Mouse (Mus musculus) brain, adult 2 months (tissue): ENCODE measurements at regions not wholly inside any gene's neighbourhood (a gene's known extent, or its start where the extent isn't known, plus 50 kb on each side); places are given as distances from the start of the nearest gene placed in this dataset.

Experiments used
- DNase-seq: peaks from one replicate; pipeline ENCODE4 v3.0.0; 2011; ENCODE audit warnings: low read depth, low spot score

DNA sequence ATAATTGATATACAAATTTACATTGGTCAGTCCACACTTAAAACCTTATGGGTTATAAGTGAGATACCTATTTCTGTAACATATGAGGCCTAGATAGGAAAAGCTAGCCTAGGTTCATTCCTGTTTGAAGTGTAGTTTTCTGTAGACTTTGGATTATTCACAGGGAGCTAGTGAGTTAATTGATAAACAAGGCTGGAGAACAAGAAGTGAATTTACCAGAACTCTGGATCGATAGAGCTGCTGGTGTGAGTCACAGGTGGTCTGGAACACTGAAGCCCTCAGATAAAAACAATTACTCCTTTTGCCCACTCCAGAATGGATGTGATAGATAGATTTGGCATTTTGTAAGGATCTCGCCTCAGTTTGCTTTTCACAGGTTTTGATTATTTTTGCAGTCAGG lies 62.0 kb upstream of the Rtl1 start:
- no peak for DNase-seq

DNA sequence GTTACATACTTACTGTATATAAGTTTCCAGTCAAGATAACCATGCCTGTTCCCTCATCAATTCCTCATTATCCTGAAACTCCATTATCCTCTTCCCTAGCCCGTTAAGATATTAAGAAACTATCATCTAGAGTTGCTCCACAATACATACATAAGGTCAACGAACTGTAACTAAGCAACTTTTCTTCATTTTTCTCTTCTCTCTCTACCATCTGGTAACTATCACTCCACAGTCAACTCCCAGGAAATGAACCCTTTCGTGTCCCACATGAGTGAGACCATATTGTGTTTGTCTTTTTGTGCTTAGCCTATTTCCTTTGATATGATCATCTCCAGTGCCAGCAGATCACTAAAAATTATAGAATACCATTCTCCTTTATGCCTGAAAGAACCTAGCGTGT lies 74.6 kb upstream of the Rtl1 start:
- DNase-seq = no peak

DNA sequence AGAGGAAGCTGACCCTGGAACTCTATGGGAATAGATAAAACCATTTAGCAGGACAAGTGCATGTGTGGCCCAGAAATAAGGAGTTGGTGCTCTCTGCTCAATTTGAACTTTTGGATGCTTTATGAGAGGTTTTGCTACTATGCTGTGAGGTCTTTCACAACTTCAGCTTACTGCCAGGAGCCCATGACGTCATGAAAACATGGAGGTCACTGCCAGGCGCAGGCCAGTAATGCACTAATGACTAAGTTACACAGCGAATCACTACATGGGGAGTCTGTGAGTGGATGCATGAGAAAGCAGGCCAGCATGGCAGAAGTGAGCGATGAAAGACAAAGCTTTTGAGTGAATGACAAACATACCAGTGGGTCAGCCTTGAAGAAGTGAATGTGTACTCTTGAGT lies 93.9 kb upstream of the Rtl1 start:
- DNase-seq = no peak

DNA sequence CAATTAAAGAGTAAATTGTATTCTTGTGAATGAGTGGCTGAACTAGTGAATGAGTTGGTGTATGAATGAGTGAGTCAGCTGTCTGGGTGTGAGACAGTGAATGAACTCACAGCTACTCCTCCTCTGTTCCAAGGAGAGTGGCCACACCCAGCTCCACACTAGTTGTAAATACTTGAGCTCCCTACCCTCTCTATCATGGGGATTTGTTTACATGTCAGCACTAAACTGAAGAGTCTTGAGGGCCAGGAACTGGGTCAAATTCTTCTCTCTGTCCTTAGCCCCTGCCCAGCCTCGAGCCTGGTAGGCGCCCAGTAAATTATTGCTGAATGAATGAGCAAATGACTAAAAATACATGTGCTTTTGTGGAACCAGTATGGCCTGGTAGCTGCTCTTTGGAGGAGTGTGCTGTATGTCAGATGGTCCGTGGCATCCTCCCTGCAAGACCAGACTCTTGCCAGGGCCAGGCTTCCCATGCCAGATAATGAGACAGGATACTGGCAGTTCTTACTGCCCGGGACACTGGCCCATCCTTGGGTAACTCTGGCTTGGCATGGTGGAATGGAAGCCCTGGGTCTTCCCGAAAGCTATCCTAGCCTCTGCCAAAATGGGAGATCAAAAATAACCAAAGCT lies 94.8 kb upstream of the Rtl1 start:
- peak; percentile 93 for DNase-seq

DNA sequence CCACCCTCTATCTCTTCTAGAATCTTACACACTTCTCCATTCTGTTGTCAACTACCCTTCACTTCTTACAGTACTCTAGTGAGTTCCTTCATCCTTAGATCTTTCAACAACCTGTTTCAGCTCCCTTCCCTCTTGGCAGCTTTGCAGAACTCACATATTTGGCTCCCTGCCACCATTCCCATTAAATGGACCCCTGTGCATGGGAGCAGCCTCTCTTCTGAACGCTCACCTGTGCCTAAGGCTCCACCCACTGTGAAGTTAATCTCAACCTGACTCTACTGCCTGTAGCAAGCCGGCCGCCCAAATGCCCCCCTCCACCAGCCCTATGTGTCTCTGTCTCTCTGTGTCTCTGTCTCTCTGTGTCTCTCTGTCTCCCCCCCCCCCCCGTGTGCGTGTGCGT lies 106.7 kb upstream of the Rtl1 start:
- DNase-seq = no peak

DNA sequence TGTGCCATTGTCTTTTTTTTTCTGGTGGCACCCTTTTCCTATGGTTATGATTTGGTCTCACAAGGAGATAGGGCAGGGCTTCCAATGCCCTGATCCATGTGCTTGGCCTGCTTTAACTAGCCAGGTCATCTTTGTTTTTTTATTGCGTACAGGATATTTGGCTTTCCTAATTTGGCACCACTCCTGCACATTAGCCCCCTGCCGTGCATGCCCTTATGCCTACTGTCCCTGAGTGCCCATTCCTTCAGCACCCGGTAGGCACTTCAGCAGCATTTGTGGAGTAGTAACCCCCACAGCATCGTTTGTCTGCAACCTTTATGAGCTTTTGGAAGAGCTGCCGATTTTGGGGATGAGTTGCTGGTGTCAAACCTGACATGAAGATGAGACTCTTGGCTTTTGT lies 109.5 kb upstream of the Rtl1 start:
- DNase-seq = peak; percentile 58

DNA sequence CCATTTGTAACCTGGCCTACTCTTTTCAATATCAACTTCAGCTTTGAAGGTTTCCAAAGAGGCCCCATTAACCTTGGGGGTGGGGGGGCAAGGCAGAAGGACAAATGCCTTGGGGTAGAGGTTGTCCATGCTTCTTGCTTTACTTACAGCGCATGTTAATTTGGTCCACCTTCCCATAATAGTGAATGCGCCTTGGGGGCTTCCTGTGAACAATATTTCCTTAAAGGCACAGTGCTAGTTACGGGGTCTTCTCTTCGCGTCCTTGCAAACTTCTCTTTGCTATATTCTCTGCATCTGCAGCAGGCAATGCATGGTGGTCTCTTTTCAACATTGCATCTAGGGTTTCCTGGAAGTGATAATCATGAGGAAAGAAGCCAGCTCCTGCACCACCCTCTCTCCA lies 111.3 kb upstream of the Rtl1 start:
- DNase-seq = no peak

DNA sequence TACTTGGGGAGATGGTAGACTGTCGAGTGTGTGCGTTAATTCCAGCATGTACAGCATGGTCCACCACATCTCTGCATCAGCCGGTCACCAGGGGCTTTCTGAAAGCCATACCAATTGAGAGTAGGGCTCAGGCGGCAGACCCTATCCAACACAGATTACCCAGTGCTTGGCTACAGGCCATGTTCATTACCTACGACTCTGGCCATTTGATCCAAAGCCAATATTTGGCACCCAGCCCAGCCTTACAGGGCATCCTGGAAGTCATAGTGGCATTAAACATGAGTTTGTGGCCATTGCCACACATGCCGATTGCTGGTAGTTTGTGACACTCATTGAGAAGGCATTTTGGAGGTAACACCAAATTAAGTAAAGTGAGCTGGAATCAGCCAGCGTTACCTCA lies 111.8 kb upstream of the Rtl1 start:
- no peak for DNase-seq

DNA sequence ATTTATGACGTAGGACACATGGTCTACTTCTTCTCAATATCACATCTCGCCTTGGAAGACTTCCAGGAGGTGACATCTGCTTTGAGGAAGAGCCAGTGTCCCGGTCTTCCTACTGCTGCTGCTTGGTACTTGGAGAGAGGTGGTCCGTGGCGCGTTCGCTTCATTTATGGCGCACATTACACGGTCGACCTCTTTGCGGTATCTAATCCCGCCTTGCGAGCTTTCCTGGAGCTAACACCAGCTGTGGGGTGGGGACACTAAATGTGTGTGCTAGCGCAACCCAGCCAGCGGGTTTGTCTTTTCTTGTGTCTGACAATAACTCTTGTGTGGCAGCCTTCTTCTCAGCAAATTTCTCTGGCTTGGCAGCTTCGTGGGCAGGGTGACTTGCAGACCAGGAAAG lies 112.3 kb upstream of the Rtl1 start:
- DNase-seq = peak; percentile 39

DNA sequence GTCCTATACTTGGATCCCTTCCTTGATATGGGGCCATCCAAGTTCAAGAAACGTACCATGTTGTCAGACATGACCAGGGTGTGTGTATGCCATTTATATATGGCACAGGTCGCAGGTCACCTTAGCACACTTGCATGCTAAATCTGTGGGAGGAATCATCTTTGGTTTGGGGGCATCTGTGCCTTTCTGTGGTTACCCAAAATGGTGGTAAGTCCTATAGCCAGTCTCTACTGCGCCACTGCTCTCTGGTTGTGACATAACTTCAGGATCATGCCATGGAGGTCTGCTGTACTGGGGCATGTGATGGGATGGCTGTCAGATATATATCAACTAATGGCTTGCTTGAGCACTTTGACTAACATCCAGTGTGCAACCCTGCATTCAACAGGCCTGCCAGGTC lies 112.9 kb upstream of the Rtl1 start:
- no peak for DNase-seq

DNA sequence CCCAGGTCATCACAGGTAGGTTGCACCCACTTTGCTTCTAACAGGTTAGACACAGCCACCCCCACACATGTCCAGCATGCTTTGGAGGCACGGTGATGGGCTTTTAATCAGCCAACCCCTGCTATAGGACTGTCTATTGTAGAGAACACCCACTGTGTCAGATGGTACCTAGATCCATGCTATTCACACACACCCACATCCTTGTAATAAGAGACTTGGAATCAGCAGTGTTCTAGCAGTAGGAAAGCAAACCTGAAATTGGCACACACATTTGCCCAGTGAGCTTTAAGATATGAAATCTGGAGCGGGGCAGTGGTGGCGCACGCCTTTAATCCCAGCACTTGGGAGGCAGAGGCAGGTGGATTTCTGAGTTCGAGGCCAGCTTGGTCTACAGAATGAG lies 113.9 kb upstream of the Rtl1 start:
- peak; percentile 59 for DNase-seq

DNA sequence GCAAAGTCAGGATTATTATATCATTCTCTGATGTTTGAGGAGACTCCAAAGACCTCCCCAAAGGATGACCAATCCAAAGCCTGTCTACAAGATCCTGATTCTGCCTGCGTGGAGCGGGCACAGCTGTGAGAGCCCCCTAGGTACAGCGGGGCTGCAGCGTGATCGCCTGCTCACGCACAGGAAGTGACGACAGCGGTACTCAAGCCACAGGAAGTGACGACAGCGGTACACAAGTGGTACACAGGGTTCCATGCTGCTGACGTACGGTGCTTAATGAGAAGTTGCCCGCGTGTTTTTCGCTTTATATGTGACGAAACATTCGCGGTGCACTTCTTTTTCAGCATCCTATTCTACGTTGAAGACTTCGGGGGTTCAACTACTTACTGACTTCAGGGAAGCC lies 116.9 kb upstream of the Rtl1 start:
- DNase-seq = no peak

DNA sequence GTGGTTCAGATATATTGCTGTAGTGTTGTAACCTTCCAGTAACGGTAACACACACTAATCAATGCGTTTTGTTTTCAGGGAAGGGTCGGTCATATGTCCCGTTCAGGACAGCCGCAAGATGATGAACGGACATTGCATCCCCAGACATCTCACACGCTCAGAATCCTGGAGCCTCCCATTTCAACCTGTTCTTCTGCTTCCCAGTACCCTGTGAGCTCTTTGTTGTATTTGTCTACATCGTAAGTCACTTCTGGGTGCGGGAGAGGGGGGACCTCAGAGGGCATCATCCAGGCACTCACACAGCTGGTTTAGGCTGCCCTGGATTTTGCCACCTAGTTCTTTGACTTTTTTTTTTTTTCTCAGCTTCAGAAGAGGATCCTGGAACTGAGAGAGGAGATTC lies 117.9 kb upstream of the Rtl1 start:
- DNase-seq = no peak

DNA sequence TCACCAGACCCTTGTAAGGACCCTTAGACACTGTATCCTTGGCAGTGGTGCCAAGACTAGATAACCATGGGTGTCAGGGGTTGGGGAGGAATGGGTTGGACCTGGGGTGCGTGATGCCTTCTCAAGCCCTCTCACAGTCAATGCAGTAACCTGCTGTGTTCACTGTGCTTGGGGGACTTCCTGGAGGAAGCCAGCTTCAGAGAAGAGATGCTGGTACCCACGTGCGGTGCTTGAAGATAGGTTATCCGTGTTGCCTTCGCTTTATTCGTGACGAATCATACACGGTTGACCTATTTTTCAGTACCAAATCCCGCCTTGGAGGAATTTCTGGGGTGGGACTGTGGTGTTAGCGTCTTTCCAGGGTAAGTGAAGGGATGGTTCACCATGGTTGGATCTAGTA lies 138.1 kb upstream of the Rtl1 start:
- DNase-seq = no peak

DNA sequence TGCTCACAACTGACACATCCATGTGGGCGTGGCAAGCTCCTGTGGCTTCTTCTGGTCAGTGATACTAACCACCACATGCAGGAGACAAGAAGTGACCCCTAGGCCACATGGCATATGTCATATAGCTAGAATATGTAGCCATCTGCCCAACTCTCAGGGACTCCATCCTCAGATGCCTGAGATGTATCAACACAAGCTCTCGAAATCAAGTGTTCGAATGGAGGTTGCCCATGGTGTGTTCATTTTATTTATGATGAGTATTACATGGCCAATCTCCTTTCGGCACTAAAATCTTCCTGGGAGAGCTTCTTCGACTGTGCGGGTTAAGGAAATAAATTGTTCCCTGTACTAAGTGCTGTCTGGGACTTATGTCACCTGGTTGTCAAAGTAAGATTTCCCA lies 138.8 kb upstream of the Rtl1 start:
- no peak for DNase-seq

DNA sequence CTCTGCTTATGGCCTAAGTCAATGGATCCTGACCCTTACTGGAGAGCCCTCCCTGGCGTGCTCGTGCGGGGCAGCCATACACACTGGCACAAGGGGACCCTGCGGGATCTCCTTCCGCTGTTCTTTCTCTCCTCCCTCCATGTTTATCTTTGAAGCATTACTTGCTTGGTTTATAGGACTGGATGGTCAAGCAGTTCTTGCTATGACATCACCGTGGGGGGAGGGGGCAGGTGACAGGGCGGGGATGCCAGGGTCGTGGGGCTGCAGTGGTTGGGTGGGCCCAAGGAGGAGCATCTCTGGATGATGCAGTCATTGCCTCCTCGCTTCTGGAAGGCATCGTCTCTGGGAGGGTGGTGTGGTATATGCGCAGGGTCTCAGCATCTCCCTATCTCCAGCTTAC lies 142.4 kb upstream of the Rtl1 start:
- peak; percentile 1 for DNase-seq

DNA sequence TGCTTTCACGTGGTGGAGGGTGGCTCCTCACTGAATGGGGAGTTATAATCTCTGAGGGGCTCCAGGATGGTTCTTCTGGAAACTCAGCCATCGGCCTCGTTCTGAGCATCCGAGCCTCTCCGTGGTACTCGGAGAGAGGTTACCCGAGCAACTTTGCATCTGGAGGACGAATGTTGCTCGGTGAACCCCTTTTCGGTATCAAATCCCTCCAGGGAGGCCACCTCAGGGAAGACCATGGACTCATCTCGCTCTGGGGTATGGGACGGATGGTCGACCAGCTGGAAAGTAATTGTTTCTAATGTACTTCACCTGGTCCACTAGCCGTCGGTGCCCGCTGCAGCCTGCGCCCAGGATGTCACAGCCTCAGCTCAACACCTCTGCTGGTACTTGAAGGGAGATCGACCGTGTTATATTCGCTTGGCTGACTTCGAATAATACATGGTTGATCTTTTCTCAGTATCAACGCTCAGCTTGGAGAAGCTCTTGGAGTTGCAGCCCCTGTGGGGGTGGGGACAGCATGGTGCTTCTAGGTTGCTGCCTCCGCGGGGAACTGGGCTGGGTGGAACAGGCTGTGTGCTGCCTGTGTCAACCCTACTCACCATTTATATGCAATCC lies 143.0 kb upstream of the Rtl1 start:
- DNase-seq = no peak

DNA sequence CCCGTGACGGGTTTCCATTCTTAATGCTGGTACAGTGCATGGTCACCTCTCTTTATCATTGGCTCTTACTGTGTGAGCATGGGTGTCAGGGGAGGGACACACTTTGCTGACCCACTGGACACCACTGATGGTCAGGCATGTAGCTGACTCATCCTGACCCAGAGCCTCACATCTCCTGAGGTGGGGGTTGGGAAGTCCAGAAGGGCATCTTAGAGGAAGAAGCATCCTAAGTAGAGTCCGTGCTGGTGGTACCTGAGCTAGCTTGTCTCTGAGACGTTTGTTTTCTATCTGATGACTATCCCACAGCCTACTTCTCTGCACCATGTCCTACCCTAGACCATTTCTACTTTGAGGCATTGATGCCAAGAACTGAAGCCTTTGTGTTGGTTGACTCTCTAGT lies 144.1 kb upstream of the Rtl1 start:
- DNase-seq = peak; percentile 11

DNA sequence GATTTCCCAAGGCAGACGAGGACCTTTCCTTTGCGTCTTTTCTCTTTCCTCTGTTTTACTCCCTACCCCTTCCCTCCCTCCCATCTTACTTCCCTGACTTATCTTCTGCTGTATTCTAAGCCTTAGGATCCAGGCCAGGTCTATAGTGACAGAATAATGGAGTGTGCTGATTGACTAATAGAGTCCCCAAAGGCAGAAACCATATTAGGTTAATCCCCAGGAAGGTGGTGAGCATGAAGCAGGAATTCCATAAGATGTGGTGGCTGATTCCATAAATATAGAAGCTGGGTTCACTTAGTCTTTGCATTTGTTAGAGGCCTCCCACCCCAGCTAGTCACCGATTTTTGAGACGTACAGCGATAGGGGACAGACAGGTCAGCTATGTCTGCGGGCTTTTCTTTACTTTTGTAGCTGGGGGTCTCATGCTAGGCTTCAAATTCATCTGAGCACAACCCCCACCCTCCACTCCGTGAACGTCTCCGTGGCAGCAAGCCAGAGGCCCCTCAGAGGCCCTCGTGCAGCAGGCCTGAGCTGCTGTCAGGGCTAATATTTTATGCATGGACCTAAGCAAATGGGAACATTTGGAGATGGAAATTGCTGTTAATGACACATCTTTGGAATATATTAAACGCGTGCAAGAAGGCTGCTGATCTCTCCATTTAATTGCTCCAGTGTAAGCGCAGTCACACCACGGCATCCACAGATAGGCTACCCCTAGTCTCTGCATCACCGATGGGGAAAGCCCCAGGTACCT lies 145.8 kb upstream of the Rtl1 start:
- peak; percentile 9 for DNase-seq

DNA sequence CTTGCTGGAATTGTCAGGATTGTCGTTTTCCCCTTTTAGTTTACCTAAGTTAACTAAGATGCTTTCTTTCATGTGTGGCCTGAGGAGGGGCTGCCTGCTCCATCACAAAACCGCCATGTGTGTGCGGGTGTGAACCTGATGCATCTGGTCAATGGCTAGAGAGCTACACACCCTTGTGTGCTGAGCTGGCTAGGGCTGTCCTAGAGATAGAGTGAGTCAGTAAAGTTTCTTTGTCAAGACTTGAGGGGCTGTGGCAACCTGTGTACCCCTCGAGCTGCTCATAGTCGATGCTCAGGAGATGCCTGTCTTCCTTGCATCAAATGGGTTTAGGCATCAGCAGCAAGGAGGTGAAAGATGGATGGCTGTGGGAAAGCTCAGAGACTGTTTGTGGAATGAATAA lies 147.1 kb upstream of the Rtl1 start:
- DNase-seq = peak; percentile 5

DNA sequence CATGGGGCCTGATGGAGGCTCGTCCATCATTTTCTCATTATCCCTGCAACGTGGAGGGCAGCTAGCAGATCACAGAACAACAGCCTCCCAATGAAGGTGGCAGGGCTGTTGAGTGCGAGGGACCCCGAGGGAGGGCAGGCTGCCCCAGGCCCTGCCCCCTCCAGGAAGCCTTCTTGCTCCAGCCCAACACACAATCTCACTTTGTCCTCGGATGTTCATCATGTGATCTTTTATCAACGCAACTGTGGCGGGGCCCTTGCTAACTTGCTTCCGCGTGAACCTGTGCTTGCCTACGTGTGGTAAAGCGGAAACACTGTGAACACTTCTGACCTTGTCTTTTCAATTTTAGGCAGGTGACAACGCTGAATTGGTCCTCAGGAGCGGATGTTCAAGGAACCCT lies 147.6 kb upstream of the Rtl1 start:
- DNase-seq = no peak

DNA sequence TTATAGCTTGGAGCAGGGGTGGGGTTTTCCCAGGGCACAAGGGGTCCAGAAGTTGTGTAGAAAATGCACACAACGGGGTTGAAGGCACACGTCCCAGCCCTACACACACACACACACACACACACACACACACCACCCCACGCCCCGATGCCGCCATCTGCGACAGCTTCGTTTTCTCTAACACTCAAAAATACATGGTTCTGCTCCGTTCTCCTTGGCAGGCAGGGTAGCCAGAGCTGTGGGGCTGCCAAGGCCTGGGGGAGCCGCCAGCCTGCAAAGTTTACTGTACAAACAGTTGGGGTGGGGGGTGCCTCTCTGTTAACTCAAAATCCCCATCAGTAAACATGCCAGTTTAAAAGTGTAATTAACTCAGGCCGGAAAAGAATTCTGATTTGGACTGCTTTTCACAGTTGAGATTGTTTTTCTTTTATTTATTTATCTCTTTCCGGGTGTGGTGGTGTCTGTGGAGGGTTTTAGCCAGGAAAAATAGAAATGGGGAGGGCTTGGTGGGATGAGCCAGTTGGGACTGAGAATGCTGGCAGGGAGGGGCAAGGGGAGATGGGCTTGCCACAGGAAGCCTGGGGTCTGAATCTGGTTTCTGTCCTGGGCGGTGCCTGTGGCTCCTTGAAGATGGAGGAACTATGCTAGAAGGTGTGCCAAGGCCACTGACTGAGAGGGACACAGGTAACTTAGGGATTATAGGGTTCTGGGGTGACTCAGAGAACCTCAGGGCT lies 148.4 kb upstream of the Rtl1 start:
- DNase-seq = peak; percentile 69

DNA sequence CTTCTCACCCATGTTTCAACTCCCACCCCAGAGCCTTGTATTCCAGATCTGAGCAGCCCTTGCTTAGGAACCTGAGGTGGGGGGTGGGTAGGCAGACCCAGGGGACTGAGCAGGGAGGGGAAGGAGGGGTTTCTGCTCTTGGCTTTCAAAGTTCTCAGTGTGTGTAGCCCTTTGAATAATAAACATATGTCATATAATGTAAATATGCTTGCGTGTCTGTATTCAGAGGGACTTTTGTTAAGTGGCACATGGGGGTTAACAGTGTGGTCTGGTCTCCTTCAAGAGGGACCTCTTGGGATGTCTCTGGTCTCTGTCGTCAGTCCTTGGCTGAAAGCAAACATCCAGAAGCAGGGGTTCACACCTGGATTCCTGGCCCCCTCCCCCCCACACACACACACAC lies 149.1 kb upstream of the Rtl1 start:
- DNase-seq = no peak
